Mouse (Mus musculus) embryonic facial prominence, embryonic 11.5 days (tissue): Measurements from ENCODE around the gene Ero1lb. TPM values are rescaled to one million over a fixed set of nuclear protein-coding genes. Genes with fewer than 3 reads are reported as not detected.

Experiments used
- ATAC-seq: fragments of 200-750 bp; cut with Nextera tagmentation; replicated peaks from 2 replicates; pipeline ENCODE4 v1.8.0; 2017; ENCODE audit warnings: low read depth; ENCODE audit not compliant: insufficient number of reproducible peaks, low FRiP score, low TSS enrichment
- DNase-seq: peaks from one replicate; pipeline ENCODE4 v3.0.0-alpha.2; 2015; ENCODE audit warnings: low spot score
- H3K27ac ChIP-seq: fragments of 300-500 bp; sonication (generic); replicated peaks from 2 replicates; pipeline ENCODE4 v1.5.1; 2014; ENCODE audit warnings: mild to moderate bottlenecking, low read depth, low read length, control low read depth
- H3K27me3 ChIP-seq: fragments of 300-500 bp; sonication (generic); 2 replicates; pipeline ENCODE4 v1.6.1; 2014; ENCODE audit warnings: mild to moderate bottlenecking, low read length, moderate library complexity, mixed read lengths; ENCODE audit not compliant: control insufficient read depth, insufficient read depth
- H3K36me3 ChIP-seq: fragments of 300-500 bp; sonication (generic); replicated peaks from 2 replicates; pipeline ENCODE4 v1.6.1; 2014; ENCODE audit warnings: low read depth, mild to moderate bottlenecking, low read length, moderate library complexity, mixed read lengths; ENCODE audit not compliant: control insufficient read depth, insufficient read depth
- H3K4me1 ChIP-seq: fragments of 300-500 bp; sonication (generic); 2 replicates; pipeline ENCODE4 v1.6.1; 2014; ENCODE audit warnings: low read length, mixed read lengths; ENCODE audit not compliant: control insufficient read depth, insufficient read depth
- H3K4me2 ChIP-seq: fragments of 300-500 bp; sonication (generic); 2 replicates; pipeline ENCODE4 v1.6.1; 2014; ENCODE audit warnings: low read depth, mild to moderate bottlenecking, control low read depth, low read length, moderate library complexity
- H3K4me3 ChIP-seq: fragments of 300-500 bp; sonication (generic); 2 replicates; pipeline ENCODE4 v1.5.1; 2014; ENCODE audit warnings: low read depth, low read length, control low read depth
- H3K9ac ChIP-seq: fragments of 300-500 bp; sonication (generic); replicated peaks from 2 replicates; pipeline ENCODE4 v1.6.1; 2014; ENCODE audit warnings: mild to moderate bottlenecking, control low read depth, low read length
- H3K9me3 ChIP-seq: fragments of 300-500 bp; sonication (generic); replicated peaks from 2 replicates; pipeline ENCODE4 v1.6.1; 2016; ENCODE audit warnings: mild to moderate bottlenecking, low read length, inconsistent platforms, mixed read lengths; ENCODE audit not compliant: control insufficient read depth
- WGBS: fragments of 180-500 bp; shearing (Covaris S2); extraction: QIAGEN DNeasy Blood & Tissue Kit; methylation state at CpG from one replicate; pipeline ENCODE4 v1.1.7; 2014; 5-methylcytosine and 5-hydroxymethylcytosine counted together
- polyA plus RNA-seq: library from polyadenylated mRNA; unstranded; fragments of >200 nt; fragmentation: Nextera tagmentation; extraction: Ambion mirVana; gene quantifications from 2 replicates; pipeline ENCODE4 v1.2.1, GENCODE M21; 2014

Gene Ero1lb
- polyA plus RNA-seq, 1 experiment from 2014 or later = 7.8 TPM

DNA sequence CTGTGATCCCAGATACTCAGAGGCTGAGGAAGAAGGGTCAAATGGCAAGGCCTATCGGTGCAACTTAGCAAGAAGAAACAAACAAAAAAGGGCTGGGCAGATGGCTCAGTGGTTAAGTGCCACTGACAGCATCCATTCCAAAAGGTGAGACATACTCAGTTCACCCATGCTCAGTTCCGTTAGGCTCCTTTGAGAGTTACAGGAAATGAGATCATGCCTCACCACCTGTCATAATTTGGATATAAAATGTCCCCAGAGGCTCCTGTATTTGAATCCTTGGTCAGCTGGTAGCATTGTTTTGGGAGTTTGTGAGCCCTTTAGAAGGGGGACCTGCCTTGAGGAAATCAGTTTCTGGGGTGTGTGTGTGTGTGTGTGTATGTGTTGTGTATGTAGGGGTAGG is 3.9 kb upstream of the Ero1lb start:
- no peaks in the 10 kb centered on the region for H3K9me3 ChIP-seq
- no peaks in the 10 kb centered on the region for H3K36me3 ChIP-seq
- no peak overlapping the region for H3K4me2 ChIP-seq
- no peak overlapping the region for H3K4me3 ChIP-seq
- WGBS = 60% methylated on average over 2 of the region's 2 CpGs
- DNase-seq (no peak), ATAC-seq (no peak)
- H3K4me1 ChIP-seq = no peaks in the 10 kb centered on the region
- no peaks in the 10 kb centered on the region for H3K27me3 ChIP-seq
- no peak overlapping the region for H3K27ac ChIP-seq
- H3K9ac ChIP-seq = no peak overlapping the region

DNA sequence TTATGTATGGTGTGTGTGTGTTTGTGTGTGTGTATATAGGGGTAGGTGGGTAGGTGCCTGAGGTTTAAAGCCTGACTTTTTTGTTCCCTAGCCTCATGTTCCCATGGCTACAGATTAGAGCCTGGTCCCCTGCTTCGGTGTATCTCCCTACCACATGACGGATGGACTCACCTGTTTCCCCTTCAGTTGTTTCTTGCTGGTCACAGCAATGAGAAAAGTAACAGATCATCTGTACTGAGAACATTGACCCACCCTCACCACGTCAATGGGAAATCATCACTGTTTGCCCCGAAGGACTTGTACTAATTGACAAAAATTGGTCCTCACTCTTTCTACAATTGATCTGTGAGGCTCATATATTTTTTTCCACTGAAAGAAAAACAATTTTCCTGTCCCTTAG is 3.4 kb upstream of the Ero1lb start:
- Histone ChIP-seq H3K27me3 (no peaks in the 10 kb centered on the region), H3K9me3 (no peaks in the 10 kb centered on the region), H3K4me1 (no peaks in the 10 kb centered on the region), H3K4me3 (no peak overlapping the region), H3K4me2 (no peak overlapping the region), H3K9ac (no peak overlapping the region), H3K27ac (no peak overlapping the region), H3K36me3 (no peaks in the 10 kb centered on the region)
- no peak for ATAC-seq
- DNase-seq = no peak
- 73% methylated on average over 4 of the region's 4 CpGs for WGBS

DNA sequence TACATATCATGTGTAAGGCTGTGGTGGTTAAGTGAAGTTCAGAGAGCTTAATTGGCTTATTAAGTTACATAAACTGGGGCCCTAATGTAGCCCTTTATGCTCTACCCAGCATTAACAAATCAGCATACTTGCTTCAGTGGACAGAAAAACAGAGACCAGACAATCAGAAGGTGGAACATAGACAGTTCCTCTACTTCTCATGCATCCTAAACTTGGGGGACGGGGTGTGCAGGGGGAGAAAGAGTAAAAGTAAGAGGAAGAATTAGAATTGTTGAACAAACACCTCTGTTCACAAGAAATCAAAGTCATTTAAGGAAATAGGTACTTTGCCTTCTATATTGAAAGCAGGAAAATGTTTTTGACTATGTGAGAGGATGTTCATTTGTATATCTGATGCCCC is 2.3 kb downstream of the Ero1lb start:
- H3K9ac ChIP-seq = no peak overlapping the region
- ATAC-seq = no peak
- no peak overlapping the region for H3K27ac ChIP-seq
- H3K36me3 ChIP-seq = no peaks in the 10 kb centered on the region
- H3K4me2 ChIP-seq = no peak overlapping the region
- H3K4me3 ChIP-seq = no peak overlapping the region
- H3K4me1 ChIP-seq = no peaks in the 10 kb centered on the region
- H3K27me3 ChIP-seq = no peaks in the 10 kb centered on the region
- WGBS = 71% methylated on average over 1 of the region's 1 CpGs
- DNase-seq = no peak
- no peaks in the 10 kb centered on the region for H3K9me3 ChIP-seq

DNA sequence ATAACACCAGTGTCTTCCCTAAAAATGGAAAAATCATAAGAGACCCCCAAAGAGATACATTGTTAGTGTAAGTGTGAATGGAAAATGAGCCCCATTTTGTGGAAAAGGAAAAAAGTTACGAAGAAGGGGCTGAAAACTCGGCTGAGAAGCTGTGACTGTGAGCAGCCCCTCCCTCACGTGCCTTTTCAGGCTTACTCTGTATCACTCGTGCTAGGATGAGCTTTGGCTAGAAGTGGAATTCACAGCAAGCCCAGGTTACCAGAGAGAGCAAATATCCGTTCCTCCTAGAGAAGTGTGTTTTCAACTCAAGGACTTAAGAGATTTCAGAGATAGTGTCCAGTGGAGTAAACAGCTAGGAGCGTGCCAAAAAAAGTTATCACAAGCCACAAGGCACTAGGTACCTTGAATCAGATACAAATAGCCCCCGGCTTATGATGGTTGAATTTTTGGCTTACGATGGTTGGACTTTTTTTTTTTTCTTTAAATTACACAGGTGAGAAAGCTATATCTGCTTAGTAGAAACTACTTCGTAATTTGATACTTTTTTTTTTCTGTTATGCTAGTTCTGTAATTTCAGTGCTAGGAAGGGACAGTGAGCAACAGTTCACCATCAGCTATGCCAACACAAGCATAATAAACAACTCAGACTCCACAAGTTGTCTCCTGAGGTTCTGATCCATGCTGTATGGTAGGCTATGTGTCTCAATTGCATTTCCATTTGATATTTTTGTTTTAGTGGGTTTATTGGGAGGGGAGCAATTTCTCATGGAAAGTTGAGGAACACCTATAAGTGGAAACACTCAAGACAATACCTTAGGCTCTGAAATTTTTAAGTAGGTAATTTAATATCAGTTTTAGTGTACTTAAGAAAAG is 3.2 kb downstream of the Ero1lb start:
- WGBS = 66% methylated on average over 9 of the region's 9 CpGs
- no peak overlapping the region for H3K4me3 ChIP-seq
- no peak for DNase-seq
- no peak overlapping the region for H3K9ac ChIP-seq
- H3K4me1 ChIP-seq = no peaks in the 10 kb centered on the region
- no peaks in the 10 kb centered on the region for H3K36me3 ChIP-seq
- ATAC-seq = no peak
- no peak overlapping the region for H3K27ac ChIP-seq
- H3K27me3 ChIP-seq = no peaks in the 10 kb centered on the region
- H3K4me2 ChIP-seq = no peak overlapping the region
- no peaks in the 10 kb centered on the region for H3K9me3 ChIP-seq

DNA sequence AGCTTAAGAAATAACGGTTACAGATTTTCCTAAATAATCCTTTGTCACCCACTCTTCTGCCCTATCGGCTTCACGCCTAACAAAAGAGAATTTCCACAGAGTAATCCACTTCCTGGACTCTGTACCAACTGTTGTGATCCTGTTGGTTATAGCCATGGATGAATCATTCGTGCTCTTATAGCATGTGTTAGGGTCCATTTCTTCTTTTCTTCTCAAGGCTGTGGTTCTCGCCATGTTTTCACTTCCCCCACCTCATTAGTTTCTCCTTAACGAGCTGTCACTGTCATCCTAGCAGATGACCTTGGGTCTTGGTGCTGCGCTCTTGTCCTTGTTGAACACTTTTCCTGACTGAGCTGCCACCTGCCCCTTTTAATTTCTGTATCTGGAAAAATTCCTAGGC is 4.1 kb downstream of the Ero1lb start:
- Histone ChIP-seq H3K4me1 (no peaks in the 10 kb centered on the region), H3K36me3 (no peaks in the 10 kb centered on the region), H3K4me3 (no peak overlapping the region), H3K27ac (no peak overlapping the region), H3K27me3 (no peaks in the 10 kb centered on the region), H3K4me2 (no peak overlapping the region), H3K9ac (no peak overlapping the region), H3K9me3 (no peaks in the 10 kb centered on the region)
- DNase-seq (no peak), ATAC-seq (no peak)
- 81% methylated on average over 7 of the region's 7 CpGs for WGBS

DNA sequence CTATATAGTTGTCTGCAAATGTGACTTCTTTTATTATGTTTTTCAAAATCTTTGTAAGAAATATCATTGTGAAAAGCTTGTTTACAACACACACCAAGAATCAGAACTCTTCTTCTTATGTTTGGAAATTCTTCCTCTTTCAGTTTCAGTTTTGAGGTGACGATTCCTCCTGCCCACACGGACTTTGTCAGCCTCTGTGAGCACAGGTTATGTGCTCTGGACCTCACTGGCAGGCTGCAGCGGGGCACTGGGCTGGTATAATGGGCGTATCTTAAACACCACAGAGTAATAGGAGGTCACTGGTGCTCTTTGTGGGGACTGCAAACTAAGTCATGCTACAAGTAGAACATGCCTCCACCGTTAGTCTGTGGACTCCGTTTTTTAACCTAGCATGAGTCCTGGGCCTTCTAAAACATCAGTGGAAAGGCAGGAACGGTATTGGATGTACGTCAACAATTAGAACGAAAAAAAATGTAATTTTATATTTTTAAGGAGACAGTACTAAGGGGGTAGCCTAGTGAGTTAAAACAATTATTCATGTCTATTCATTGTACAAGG is 9.4 kb downstream of the Ero1lb start:
- no peak overlapping the region for H3K9ac ChIP-seq
- no peaks in the 10 kb centered on the region for H3K36me3 ChIP-seq
- no peak overlapping the region for H3K4me2 ChIP-seq
- no peak overlapping the region for H3K4me3 ChIP-seq
- 84% methylated on average over 9 of the region's 9 CpGs for WGBS
- no peaks in the 10 kb centered on the region for H3K4me1 ChIP-seq
- DNase-seq (no peak), ATAC-seq (no peak)
- H3K27me3 ChIP-seq = no peaks in the 10 kb centered on the region
- no peak overlapping the region for H3K27ac ChIP-seq
- H3K9me3 ChIP-seq = no peaks in the 10 kb centered on the region

DNA sequence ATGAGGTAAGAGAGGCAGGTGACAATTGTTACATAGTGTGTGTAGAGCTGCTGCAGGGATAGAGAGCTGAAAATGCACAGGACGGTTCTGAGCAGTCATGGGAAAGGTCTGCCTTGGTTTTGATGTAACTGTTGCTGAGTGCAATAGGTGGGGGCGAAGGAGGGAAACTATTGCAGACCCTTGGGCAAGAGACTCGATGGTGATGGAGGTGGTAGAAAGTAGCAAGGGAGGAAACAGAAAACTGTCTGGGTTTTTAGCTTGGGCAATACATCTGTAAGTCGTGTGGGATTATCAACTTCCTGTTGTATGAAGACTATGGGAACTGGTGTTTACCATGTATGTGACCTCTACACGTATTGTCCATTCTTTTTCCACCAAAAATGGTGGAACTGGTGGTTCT is 12.5 kb downstream of the Ero1lb start:
- H3K4me3 ChIP-seq = no peak overlapping the region
- no peaks in the 10 kb centered on the region for H3K27me3 ChIP-seq
- WGBS = 88% methylated on average over 5 of the region's 5 CpGs
- H3K4me1 ChIP-seq = no peaks in the 10 kb centered on the region
- no peaks in the 10 kb centered on the region for H3K36me3 ChIP-seq
- H3K27ac ChIP-seq = no peak overlapping the region
- no peak overlapping the region for H3K4me2 ChIP-seq
- H3K9ac ChIP-seq = no peak overlapping the region
- DNase-seq (no peak), ATAC-seq (no peak)
- no peaks in the 10 kb centered on the region for H3K9me3 ChIP-seq

DNA sequence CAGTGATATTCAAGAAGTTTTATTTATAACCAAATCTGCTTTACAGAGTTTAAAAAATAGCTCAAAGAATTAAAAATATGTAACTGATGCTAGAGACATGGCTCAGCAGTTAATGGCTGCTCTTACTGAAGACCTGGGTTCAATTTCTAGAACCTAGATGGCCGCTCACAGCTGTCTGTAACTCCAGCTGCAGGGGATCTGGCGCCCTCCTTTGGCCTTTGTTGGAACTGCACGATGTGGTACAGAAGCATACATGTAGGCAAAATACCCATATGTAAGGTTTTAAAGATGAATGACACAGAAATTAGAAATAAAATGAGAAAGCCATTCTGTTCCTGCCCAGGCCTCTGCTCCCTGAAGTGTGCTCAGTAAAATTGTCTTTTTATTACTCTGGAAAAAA is 23.3 kb downstream of the Ero1lb start:
- no peaks in the 10 kb centered on the region for H3K9me3 ChIP-seq
- H3K4me1 ChIP-seq = no peaks in the 10 kb centered on the region
- WGBS = 6% methylated on average over 3 of the region's 3 CpGs
- DNase-seq (peak; percentile 79), ATAC-seq (no peak)
- no peak overlapping the region for H3K4me3 ChIP-seq
- no peak overlapping the region for H3K4me2 ChIP-seq
- no peak overlapping the region for H3K27ac ChIP-seq
- no peak overlapping the region for H3K9ac ChIP-seq
- no peaks in the 10 kb centered on the region for H3K27me3 ChIP-seq
- no peaks in the 10 kb centered on the region for H3K36me3 ChIP-seq
